Mouse (Mus musculus): ENCODE measurements around the gene Sez6l2. TPM values are rescaled to one million over a fixed set of nuclear protein-coding genes. Genes with fewer than 3 reads are reported as not detected.

The Sez6l2 gene
- polyA plus RNA-seq, 1 experiment from 2014 or later: 0.36 TPM

DNA sequence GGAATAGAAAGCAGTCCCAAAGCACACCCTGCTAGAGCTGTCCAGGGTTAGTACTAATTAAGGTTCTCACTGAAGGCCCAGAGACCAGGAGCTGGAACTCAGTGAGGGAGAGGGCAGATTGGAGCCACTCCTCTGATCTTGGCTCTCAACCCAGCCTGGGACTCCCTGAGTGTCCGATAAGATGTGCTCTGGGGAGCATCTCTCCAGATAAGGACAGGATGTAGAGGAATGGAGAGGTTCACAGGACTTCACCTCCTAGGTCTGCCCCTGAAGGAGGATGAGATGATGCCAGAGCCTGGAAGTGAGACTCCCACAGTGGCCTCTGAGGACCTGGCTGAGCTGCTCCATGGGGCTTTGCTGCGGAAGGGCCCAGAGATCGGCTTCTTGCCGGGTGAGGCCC, 1.4 kb downstream of the Sez6l2 start:
- 23% methylated on average over 4 of the region's 4 CpGs for WGBS
- peaks cover 18% of the 10 kb centered on the region for H3K27me3 ChIP-seq (ENCODE audit: control insufficient read depth, insufficient read depth, low read depth, low read length)

DNA sequence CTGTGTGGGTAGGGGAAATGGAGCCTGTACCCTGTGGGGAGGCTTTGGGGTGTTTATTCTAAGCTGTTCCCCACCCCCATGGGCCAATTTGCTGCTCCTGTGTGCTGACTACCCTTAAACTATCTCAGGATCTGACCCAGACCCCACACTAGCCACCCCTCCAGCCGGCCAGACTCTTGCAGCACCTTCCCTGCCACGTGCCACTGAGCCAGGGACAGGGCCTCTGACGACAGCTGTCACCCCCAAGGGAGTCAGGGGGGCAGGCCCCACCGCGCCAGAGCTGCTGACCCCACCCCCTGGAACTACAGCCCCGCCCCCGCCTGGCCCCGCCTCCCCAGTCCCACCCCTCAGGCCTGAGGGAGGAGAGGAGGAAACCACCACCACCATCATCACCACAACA, 2.3 kb downstream of the Sez6l2 start:
- Histone ChIP-seq H3K9ac (ENCODE audit: low read length) (no peak overlapping the region), H3K27me3 (ENCODE audit: control insufficient read depth, insufficient read depth, low read depth, low read length) (peaks cover 18% of the 10 kb centered on the region), H3K9me3 (ENCODE audit: control insufficient read depth, low read length) (no peaks in the 10 kb centered on the region), H3K4me2 (ENCODE audit: low read depth, low read length) (no peak overlapping the region), H3K4me3 (ENCODE audit: low read length) (no peak overlapping the region), H3K4me1 (replicated peaks; ENCODE audit: control insufficient read depth, insufficient read depth, low read length) (no peaks in the 10 kb centered on the region; the same call in 1 of the 2 replicates), H3K27ac (ENCODE audit: low read length) (no peak overlapping the region), H3K36me3 (ENCODE audit: control insufficient read depth, insufficient read depth, low read length) (no peaks in the 10 kb centered on the region)
- no peak for ATAC-seq (ENCODE audit: low read depth)
- WGBS: 0% methylated on average over 8 of the region's 8 CpGs

More for the DNA sequence above, 1.4 kb downstream of the Sez6l2 start:
- no peaks in the 10 kb centered on the region for H3K36me3 ChIP-seq (ENCODE audit: control insufficient read depth, insufficient read depth, low read length)
- no peaks in the 10 kb centered on the region; the same call in 1 of the 2 replicates for H3K4me1 ChIP-seq (replicated peaks; ENCODE audit: control insufficient read depth, insufficient read depth, low read length)
- no peak for ATAC-seq (ENCODE audit: low read depth)
- H3K4me3 ChIP-seq (ENCODE audit: low read length): no peak overlapping the region
- H3K9ac ChIP-seq (ENCODE audit: low read length): no peak overlapping the region
- no peaks in the 10 kb centered on the region for H3K9me3 ChIP-seq (ENCODE audit: control insufficient read depth, low read length)
- no peak overlapping the region for H3K27ac ChIP-seq (ENCODE audit: low read length)
- no peak overlapping the region for H3K4me2 ChIP-seq (ENCODE audit: low read depth, low read length)

DNA sequence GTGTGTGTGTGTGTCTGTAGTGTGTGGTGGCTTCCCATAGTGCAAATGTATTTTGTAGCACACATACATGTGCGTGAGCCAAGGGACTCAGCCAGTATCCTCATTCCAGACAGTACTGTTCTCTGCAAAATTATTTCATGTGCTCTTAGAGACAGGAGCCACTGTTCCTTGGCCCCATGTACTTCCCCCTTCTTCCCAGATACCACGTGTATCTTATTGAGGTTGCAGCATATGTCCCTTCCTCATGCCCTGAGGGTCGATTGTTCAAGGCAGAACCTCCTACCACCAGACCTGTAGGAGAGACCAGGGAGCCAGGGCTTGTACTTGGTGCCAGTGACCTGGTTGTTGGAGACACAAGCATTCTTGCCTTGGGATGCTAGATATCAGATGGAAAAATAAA, 4.8 kb downstream of the Sez6l2 start:
- 63% methylated on average over 3 of the region's 3 CpGs for WGBS
- H3K27me3 ChIP-seq (ENCODE audit: control insufficient read depth, insufficient read depth, low read depth, low read length): peaks cover 15% of the 10 kb centered on the region
- H3K4me1 ChIP-seq (replicated peaks; ENCODE audit: control insufficient read depth, insufficient read depth, low read length): no peaks in the 10 kb centered on the region
- no peak overlapping the region for H3K9ac ChIP-seq (ENCODE audit: low read length)
- H3K27ac ChIP-seq (ENCODE audit: low read length): no peak overlapping the region
- no peak for ATAC-seq (ENCODE audit: low read depth)
- H3K36me3 ChIP-seq (ENCODE audit: control insufficient read depth, insufficient read depth, low read length): no peaks in the 10 kb centered on the region
- no peak overlapping the region for H3K4me2 ChIP-seq (ENCODE audit: low read depth, low read length)
- no peaks in the 10 kb centered on the region for H3K9me3 ChIP-seq (ENCODE audit: control insufficient read depth, low read length)
- no peak overlapping the region for H3K4me3 ChIP-seq (ENCODE audit: low read length)

DNA sequence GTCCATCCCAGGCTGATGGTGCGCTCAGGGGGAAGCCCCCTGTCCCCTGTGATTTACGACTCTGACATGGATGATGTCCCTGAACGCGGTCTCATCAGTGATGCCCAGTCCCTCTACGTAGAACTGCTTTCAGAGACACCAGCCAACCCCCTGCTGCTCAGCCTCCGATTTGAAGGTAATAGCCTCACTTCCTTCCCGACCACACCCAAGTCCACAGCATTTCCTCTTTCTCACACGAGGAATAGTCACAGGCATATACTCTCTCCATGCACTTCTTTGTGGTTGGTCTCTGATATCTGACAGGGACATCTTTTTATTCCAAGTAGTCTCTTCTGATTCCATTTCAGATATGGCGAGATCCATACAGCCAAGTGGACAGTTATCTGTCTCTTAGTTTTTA, 9.4 kb downstream of the Sez6l2 start:
- ATAC-seq (ENCODE audit: low read depth): no peak
- Histone ChIP-seq H3K27me3 (ENCODE audit: control insufficient read depth, insufficient read depth, low read depth, low read length) (peaks cover 10% of the 10 kb centered on the region), H3K9me3 (ENCODE audit: control insufficient read depth, low read length) (no peaks in the 10 kb centered on the region), H3K27ac (ENCODE audit: low read length) (no peak overlapping the region), H3K9ac (ENCODE audit: low read length) (no peak overlapping the region), H3K4me3 (ENCODE audit: low read length) (no peak overlapping the region), H3K4me2 (ENCODE audit: low read depth, low read length) (no peak overlapping the region), H3K36me3 (ENCODE audit: control insufficient read depth, insufficient read depth, low read length) (no peaks in the 10 kb centered on the region), H3K4me1 (replicated peaks; ENCODE audit: control insufficient read depth, insufficient read depth, low read length) (no peaks in the 10 kb centered on the region)
- WGBS: 46% methylated on average over 9 of the region's 9 CpGs

DNA sequence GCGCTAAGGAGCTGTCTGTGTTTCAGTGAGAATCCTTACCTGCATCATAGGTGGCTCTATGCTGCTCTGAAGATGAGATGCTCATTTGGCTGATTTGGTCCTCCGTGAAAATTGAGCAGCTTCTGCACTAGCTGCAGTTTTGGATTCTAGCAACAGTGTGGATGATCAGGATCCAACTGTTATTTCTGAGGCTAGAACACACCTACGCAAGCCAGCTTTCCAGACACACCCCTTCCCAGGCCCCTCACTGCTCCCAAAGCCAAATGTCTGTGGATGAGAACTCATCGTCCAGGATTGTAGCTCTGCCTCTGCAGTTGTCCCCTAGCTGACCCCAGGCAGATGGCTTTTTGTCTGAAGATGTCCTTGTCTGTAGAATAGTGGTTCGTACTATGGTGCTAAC, 10.7 kb downstream of the Sez6l2 start:
- no peaks in the 10 kb centered on the region for H3K36me3 ChIP-seq (ENCODE audit: control insufficient read depth, insufficient read depth, low read length)
- no peak overlapping the region for H3K27ac ChIP-seq (ENCODE audit: low read length)
- no peak for ATAC-seq (ENCODE audit: low read depth)
- no peaks in the 10 kb centered on the region for H3K4me1 ChIP-seq (replicated peaks; ENCODE audit: control insufficient read depth, insufficient read depth, low read length)
- H3K9me3 ChIP-seq (ENCODE audit: control insufficient read depth, low read length): no peaks in the 10 kb centered on the region
- WGBS: 81% methylated on average over 5 of the region's 5 CpGs
- H3K4me3 ChIP-seq (ENCODE audit: low read length): no peak overlapping the region
- peaks cover 10% of the 10 kb centered on the region for H3K27me3 ChIP-seq (ENCODE audit: control insufficient read depth, insufficient read depth, low read depth, low read length)
- H3K4me2 ChIP-seq (ENCODE audit: low read depth, low read length): no peak overlapping the region
- H3K9ac ChIP-seq (ENCODE audit: low read length): no peak overlapping the region

DNA sequence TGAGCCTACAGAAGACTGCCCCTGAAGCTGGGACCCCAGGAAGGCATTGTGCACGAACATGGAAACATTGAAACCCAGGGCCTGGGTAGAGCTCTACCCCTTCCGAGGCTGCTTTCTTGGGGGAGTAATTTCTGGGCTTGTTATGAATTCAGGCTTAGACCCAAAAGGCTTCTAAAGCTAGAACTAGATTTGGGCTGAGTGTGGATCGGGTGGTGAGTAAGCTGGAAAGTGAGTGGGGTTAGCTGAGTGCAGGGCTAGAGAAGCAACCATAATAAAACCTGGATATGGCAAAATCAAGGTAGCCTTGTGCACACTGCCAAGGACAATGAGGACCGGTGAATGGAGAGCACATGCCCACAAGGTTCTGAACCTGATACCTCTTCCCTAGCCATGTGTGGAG, 11.6 kb downstream of the Sez6l2 start:
- ATAC-seq (ENCODE audit: low read depth): no peak

DNA sequence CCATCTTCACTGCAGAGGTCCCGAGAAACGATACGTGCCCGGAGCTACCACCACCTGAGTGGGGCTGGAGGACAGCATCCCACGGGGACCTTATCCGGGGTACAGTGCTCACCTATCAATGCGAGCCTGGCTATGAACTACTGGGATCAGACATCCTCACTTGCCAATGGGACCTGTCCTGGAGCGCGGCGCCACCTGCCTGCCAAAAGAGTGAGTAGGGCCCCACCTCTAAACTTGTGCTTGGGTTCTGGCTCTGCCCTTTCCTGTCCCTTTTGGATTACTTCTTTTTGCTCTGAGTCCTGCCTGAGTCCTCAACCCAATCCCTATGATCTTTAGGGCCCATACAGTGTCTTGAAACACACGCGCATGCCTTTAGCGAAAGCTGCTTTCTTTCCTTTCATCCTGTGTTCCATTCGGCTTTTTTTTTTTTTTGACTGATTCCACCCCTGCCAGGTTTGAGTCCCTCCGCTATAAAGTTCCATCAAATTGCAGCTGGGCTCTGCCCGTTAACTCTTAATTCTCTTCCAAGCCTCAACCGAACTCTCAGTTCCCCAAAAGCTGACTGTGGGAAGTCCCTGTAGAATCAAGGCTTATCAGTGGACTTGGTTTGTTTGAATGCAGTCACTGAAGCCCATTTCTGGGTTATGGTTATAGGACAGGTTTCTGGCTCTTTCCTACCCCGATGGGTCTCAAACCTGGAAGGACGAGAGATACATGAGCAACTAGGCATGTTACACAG, 13.4 kb downstream of the Sez6l2 start:
- Histone ChIP-seq H3K27me3 (ENCODE audit: control insufficient read depth, insufficient read depth, low read depth, low read length) (peaks cover 10% of the 10 kb centered on the region), H3K4me3 (ENCODE audit: low read length) (no peak overlapping the region), H3K36me3 (ENCODE audit: control insufficient read depth, insufficient read depth, low read length) (no peaks in the 10 kb centered on the region), H3K4me2 (ENCODE audit: low read depth, low read length) (no peak overlapping the region), H3K4me1 (replicated peaks; ENCODE audit: control insufficient read depth, insufficient read depth, low read length) (no peaks in the 10 kb centered on the region), H3K9me3 (ENCODE audit: control insufficient read depth, low read length) (no peaks in the 10 kb centered on the region), H3K9ac (ENCODE audit: low read length) (no peak overlapping the region), H3K27ac (ENCODE audit: low read length) (no peak overlapping the region)
- ATAC-seq (ENCODE audit: low read depth): 0 out of 2 replicates have a peak, but pooled peaks have one; percentile 49
- WGBS: 27% methylated on average over 19 of the region's 19 CpGs

More for the DNA sequence above, 11.6 kb downstream of the Sez6l2 start:
- Histone ChIP-seq H3K4me2 (ENCODE audit: low read depth, low read length) (no peak overlapping the region), H3K4me3 (ENCODE audit: low read length) (no peak overlapping the region), H3K27ac (ENCODE audit: low read length) (no peak overlapping the region), H3K36me3 (ENCODE audit: control insufficient read depth, insufficient read depth, low read length) (no peaks in the 10 kb centered on the region), H3K9ac (ENCODE audit: low read length) (no peak overlapping the region), H3K9me3 (ENCODE audit: control insufficient read depth, low read length) (no peaks in the 10 kb centered on the region), H3K4me1 (replicated peaks; ENCODE audit: control insufficient read depth, insufficient read depth, low read length) (no peaks in the 10 kb centered on the region), H3K27me3 (ENCODE audit: control insufficient read depth, insufficient read depth, low read depth, low read length) (peaks cover 10% of the 10 kb centered on the region)
- 85% methylated on average over 4 of the region's 4 CpGs for WGBS

DNA sequence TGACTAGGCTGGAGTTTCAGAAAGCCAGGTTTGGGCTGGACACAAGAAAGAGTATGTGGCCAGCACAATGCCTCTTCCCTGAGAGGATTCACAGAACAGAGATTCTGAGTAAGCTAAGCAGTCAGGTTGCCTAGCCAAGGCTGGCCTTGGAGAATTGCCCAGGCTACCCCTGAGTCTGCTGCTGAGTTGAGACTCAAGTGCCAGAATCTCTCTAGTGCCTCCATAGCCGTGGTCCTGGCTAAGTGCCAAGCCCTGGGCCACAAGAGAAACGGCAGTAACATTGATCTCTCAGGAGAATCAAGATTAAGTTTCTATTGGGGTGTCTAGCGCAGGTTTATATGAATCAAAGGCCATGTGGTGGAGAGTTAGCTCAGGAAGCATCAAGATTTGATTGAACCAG, 15.2 kb downstream of the Sez6l2 start:
- Histone ChIP-seq H3K9me3 (ENCODE audit: control insufficient read depth, low read length) (no peaks in the 10 kb centered on the region), H3K9ac (ENCODE audit: low read length) (no peak overlapping the region), H3K4me1 (replicated peaks; ENCODE audit: control insufficient read depth, insufficient read depth, low read length) (no peaks in the 10 kb centered on the region), H3K4me2 (ENCODE audit: low read depth, low read length) (no peak overlapping the region), H3K4me3 (ENCODE audit: low read length) (no peak overlapping the region), H3K27me3 (ENCODE audit: control insufficient read depth, insufficient read depth, low read depth, low read length) (peaks cover 10% of the 10 kb centered on the region), H3K27ac (ENCODE audit: low read length) (no peak overlapping the region), H3K36me3 (ENCODE audit: control insufficient read depth, insufficient read depth, low read length) (no peaks in the 10 kb centered on the region)
- ATAC-seq (ENCODE audit: low read depth): no peak
- 39% methylated on average over 3 of the region's 3 CpGs for WGBS

DNA sequence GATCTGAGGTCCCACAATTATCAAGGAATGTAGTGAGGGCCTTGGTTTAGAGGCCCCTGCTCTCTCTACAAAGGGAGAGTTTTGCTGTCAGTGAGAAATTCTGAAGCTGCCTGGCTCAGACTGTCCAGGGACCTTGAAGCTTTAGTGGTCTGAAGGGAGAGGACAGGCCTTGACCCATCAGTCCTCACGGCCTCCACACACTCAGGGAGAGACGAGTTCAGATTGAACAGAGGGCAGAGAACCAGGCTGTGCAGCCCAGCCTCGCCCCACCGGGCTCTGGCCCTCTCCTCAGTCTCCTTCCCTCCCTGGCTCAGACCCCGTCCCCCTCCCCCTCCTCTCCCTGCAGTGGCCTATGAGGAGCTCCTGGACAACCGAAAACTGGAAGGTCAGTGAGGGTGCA, 17.0 kb downstream of the Sez6l2 start:
- WGBS: 69% methylated on average over 6 of the region's 6 CpGs
- H3K4me2 ChIP-seq (ENCODE audit: low read depth, low read length): no peak overlapping the region
- H3K36me3 ChIP-seq (ENCODE audit: control insufficient read depth, insufficient read depth, low read length): no peaks in the 10 kb centered on the region
- H3K27ac ChIP-seq (ENCODE audit: low read length): no peak overlapping the region
- H3K4me1 ChIP-seq (replicated peaks; ENCODE audit: control insufficient read depth, insufficient read depth, low read length): no peaks in the 10 kb centered on the region
- H3K9me3 ChIP-seq (ENCODE audit: control insufficient read depth, low read length): no peaks in the 10 kb centered on the region
- H3K9ac ChIP-seq (ENCODE audit: low read length): no peak overlapping the region
- H3K4me3 ChIP-seq (ENCODE audit: low read length): no peak overlapping the region
- ATAC-seq (ENCODE audit: low read depth): no peak
- peaks cover 10% of the 10 kb centered on the region for H3K27me3 ChIP-seq (ENCODE audit: control insufficient read depth, insufficient read depth, low read depth, low read length)

All from lung, embryonic 16.5 days (tissue).